Mouse (Mus musculus) embryo, embryonic 9.5 days (tissue): ENCODE data around the gene Ppp1r15a.
"Not testable (repeated sequence)": the region's sequence is repeated elsewhere in the genome, so short reads cannot be mapped to it uniquely, and the experiment has no call there.

Experiments used
- DNase-seq: peaks from one replicate; pipeline ENCODE4 v3.0.0-alpha.2; 2017; ENCODE audit errors: extremely low spot score

Gene Ppp1r15a

DNA sequence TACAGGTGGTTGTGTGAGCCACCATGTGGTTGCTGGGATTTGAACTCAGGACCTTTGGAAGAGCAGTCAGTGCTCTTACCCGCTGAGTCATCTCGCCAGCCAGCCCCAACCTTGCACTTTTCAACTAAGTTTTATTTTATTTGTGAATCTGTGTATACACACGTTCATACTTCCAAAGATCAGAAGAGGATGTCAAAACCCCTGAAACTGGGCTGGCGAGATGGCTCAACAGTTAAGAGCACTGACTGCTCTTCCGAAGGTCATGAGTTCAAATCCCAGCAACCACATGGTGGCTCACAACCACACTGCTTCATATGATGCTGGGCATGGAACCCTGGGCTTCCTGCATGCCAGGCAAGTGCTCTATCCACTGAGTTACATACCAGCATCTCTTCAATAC is 41.1 kb downstream of the Ppp1r15a start:
- DNase-seq: not testable (repeated sequence)

DNA sequence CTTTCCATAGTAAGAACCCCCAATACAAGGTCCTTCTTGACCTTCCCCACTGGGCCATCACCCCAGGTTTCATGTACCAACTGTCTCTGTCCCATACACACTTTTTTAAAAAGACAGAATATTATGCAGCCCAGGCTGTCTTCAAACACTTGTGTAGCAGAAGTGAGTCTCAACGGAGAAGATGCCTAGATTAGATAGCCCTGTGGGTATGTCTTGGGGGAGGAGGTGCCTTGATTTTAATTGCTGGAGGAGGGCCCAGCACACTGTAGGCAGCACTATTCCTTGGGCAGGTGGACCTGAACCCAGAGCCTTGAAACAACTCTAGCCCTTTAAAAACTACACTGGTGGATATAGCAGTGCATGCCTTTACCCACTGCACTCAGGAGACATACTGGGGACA is 43.9 kb downstream of the Ppp1r15a start:
- DNase-seq: no peak

DNA sequence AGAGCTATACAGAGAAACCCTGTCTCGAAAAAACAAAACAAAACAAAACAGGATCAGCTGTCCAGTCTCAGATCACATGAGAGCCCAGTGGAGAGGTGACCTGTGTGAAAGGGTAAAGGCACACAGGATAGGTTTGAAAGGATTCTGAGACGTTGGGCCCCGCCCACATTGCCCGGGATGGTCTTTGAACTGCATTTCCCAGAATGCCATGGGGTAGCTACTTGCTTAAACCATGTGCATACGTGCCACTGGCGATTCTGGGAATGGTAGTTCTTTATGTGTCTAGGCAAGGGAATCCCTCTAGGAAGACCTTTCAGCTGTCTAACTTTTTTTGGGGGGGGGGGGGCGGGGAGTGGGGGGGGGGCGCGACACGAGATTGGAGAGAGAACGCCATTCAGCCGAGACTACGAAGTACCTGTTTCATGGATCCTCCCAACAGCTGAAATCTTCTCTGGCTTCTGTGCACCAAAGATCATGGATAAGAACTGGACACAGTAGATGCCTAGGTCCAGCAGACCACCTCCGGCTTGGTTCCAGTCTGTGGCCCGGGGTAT is 44.6 kb downstream of the Ppp1r15a start, which contains the start of gene Tulp2:
Gene Tulp2, plus strand, starts transcription at position 504 of the 554 bp plus-strand sequence.
- DNase-seq: no peak

DNA sequence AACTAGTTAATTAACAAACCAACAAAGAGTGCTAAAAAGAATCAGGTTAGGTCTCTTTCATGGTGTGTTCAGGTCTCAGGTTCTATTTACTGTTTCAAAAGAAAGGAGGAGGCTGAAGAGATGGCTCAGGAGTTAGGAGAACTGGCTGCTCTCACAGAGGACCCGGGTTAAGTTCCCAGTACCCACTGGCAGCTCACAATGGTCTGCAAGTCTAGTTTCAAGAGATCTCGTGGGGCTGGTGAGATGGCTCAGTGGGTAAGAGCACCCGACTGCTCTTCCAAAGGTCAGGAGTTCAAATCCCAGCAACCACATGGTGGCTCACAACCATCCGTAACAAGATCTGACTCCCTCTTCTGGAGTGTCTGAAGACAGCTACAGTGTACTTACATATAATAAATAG is 45.8 kb downstream of the Ppp1r15a start:
- not testable (repeated sequence) for DNase-seq

DNA sequence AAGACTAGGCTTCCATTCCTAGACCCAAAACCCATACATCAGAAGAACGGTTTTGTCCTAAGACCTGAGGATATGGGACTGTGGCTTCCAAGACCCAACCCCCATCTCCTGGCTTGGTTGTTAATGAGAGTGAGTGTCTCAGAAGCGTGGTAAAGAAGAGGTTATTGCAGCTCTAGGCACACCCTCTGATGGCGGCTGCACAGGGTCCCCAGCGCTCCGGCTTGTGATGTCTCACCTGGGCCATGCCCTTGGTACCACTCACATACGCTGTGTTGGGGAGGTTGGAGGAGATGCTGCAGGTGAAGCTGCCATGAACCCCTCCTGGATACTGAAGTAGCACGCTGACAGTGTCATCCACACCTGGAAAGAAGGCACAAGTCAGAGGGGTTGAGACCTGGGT is 47.3 kb downstream of the Ppp1r15a start:
- DNase-seq: no peak

DNA sequence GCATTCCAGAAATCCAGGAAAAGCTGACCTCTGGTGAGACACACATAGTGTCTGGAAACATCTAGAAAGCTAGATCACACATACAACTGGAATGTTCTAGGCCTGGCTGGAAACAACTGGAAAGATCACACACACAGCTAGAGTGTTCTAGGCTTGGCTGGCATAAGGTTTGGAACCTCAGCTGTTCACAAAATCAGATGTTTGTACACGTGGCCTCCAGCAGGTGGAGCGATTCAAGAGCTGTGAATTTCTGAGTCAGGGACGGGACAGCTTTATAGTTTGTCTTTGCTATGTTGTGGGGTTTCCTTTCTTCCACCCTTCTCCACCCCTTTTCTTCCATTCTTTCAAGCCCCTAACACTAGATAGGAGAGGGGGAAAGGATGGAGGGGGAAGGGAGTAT is 49.1 kb downstream of the Ppp1r15a start:
- no peak for DNase-seq

DNA sequence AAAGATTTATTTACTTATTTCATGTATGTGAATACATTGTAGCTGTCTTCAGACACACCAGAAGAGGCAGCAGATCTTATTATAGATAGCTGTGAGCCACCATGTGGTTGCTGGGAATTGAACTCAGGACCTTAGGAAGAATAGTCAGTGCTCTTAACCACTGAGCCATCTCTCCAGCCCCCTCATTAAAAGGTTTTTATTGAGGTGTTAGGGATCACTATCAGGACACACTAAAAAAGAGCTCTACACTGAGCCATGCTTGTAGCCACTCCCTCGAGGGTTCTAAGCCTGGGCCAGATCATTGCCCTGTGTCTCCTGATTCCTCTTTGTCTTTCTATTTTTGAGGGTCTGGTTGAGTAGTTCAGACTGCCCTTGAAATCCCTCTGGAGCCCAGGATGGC is 49.6 kb downstream of the Ppp1r15a start:
- DNase-seq: no peak

DNA sequence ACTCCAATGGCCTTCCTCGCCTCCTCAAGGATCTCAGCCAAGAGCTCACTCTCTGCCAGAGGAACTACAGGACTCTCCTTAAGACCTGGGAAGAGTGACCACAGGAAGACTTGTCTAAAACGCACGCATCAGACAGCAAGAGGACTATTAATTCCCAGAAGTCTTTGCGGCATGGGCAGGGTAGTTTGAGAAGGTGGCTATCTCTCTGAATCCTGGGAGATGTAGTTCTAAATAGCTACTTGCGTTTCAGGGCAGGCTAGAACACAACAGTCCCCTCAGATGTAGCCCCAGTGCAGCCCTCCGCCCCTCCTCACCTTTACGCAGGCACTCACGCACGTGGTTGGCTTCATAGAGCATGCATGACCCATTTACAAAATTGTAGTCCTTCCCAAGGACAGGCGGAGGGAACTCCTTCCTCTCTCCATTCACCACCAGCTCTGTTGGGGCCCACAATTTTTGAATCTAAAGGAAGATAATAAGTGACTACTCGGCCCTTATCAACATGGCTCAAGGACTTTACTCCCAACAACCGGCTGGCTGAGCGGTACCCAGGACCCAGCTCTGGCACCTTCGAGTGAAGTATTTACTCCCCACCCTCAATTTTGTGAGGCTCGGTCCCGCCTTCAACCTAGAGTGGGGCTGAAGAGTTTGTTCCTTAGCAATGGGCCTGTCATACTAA is 50.6 kb downstream of the Ppp1r15a start:
- no peak for DNase-seq
